Mouse (Mus musculus): ENCODE data around the gene Mapk1ip1l.

GRCm38 (mm10) chr14:47291772-47292171, 6.3 kb upstream of the Mapk1ip1l start:
- TF ChIP-seq POLR2A (IDR thresholded peaks at IDR 0.05; ENCODE audit: control insufficient read depth in 1 of 2, insufficient read depth in 1 of 2, low read depth in 1 of 2, low read length in 2 of 2, poor library complexity in 1 of 2) (no peak), TBP (IDR thresholded peaks at IDR 0.05; ENCODE audit: low read depth, low read length) (no peak), POLR2AphosphoS2 (IDR thresholded peaks at IDR 0.05; ENCODE audit: low read length) (no peak), UBTF (IDR thresholded peaks at IDR 0.05; ENCODE audit: borderline replicate concordance, insufficient read depth, low read depth, low read length) (no peak), SMC3 (IDR thresholded peaks at IDR 0.05; ENCODE audit: low read depth, low read length) (no peak), EP300 (IDR thresholded peaks at IDR 0.05; ENCODE audit: low read depth in 1 of 2, low read length in 2 of 2) (no peak), ZNF384 (IDR thresholded peaks at IDR 0.05; ENCODE audit: low read depth, low read length) (no peak), CTCF (IDR thresholded peaks at IDR 0.05 in 2 of 3, conservative IDR thresholded peaks at IDR 0.05 in 1 of 3; ENCODE audit: control insufficient read depth in 1 of 3, insufficient read depth in 1 of 3, low read depth in 2 of 3, low read length in 3 of 3, poor library complexity in 1 of 3, severe bottlenecking in 1 of 3) (no peak), MAZ (IDR thresholded peaks at IDR 0.05; ENCODE audit: low read depth, low read length) (no peak), ZKSCAN1 (IDR thresholded peaks at IDR 0.05; ENCODE audit: low read depth, low read length) (no peak), E2F4 (IDR thresholded peaks at IDR 0.05; ENCODE audit: borderline replicate concordance, low read depth, low read length) (no peak), USF1 (IDR thresholded peaks at IDR 0.05; ENCODE audit: low read depth, low read length) (no peak), KAT2A (conservative IDR thresholded peaks at IDR 0.05; ENCODE audit: low read depth, low read length) (no peak)
